Comparison of ENCODE assay signal across 13 mouse cellular contexts in genomic region chr10:128401056-128401455, GRCm38 (mm10). TPM values are rescaled to one million over a fixed set of nuclear protein-coding genes. Genes with fewer than 3 reads are reported as not detected.
DNase-seq lines count a peak whose midpoint lies in the region; ATAC-seq and TF ChIP-seq lines count a peak whose summit lies in the region.
"Had no signal": no experiment of that assay in that cellular context is flagged by ENCODE, and none has a peak within 500 bp of the region (broad histone marks: within the 10 kb centered on the region; RNA-seq: fewer than 3 reads in every experiment).

Gene Slc39a5, minus strand, starts transcription at chr10:128401229.

- DNase-seq in midbrain, embryonic 11.5 days (ENCODE audit: low spot score, missing footprints) = peak; percentile 8
- no peak for DNase-seq in midbrain, embryonic 14.5 days
- peak; percentile 60 to 79 for DNase-seq in kidney, postnatal 25 days
- DNase-seq in heart, adult 8-10 months (ENCODE audit: low spot score) = no peak
- DNase-seq in layer of hippocampus, adult 9-11 months = no peak
- DNase-seq in adipocyte (ENCODE audit: low spot score) = no peak
- DNase-seq: cerebellum, adult 2 months; heart, adult 11 months; heart, postnatal 14 days had no signal

- no peaks in the 10 kb centered on the region for H3K9me3 ChIP-seq in midbrain, embryonic 11.5 days (ENCODE audit: control insufficient read depth, low read length)
- no peaks in the 10 kb centered on the region for H3K9me3 ChIP-seq in midbrain, embryonic 14.5 days (ENCODE audit: control insufficient read depth, low read length)
- H3K9me3 ChIP-seq in intestine, postnatal 0 days (ENCODE audit: control insufficient read depth) = no peaks in the 10 kb centered on the region
- no peaks in the 10 kb centered on the region for H3K9me3 ChIP-seq in stomach, embryonic 15.5 days
- H3K9me3 ChIP-seq: embryonic facial prominence, embryonic 12.5 days; neural tube, embryonic 13.5 days had no signal

- H3K27me3 ChIP-seq in midbrain, embryonic 11.5 days (ENCODE audit: control insufficient read depth, insufficient read depth, low read length) = no peaks in the 10 kb centered on the region
- H3K27me3 ChIP-seq in midbrain, embryonic 14.5 days (ENCODE audit: control insufficient read depth, insufficient read depth, low read length) = no peaks in the 10 kb centered on the region
- no peaks in the 10 kb centered on the region for H3K27me3 ChIP-seq in intestine, postnatal 0 days (replicated peaks; ENCODE audit: control insufficient read depth, insufficient read depth, low read length)
- H3K27me3 ChIP-seq in stomach, embryonic 15.5 days (replicated peaks) = no peaks in the 10 kb centered on the region
- H3K27me3 ChIP-seq: neural tube, embryonic 13.5 days had no signal

- no peak within 1 kb of the TSS for H3K9ac ChIP-seq in midbrain, embryonic 11.5 days (ENCODE audit: low read length)
- no peak within 1 kb of the TSS for H3K9ac ChIP-seq in midbrain, embryonic 14.5 days (replicated peaks; ENCODE audit: low read length)
- H3K9ac ChIP-seq in intestine, postnatal 0 days (ENCODE audit: low read depth, low read length) = peak within 1 kb of the TSS; percentile 40
- H3K9ac ChIP-seq in stomach, embryonic 15.5 days = no peak within 1 kb of the TSS; the same call in 1 of the 2 replicates
- H3K9ac ChIP-seq: embryonic facial prominence, embryonic 12.5 days; neural tube, embryonic 13.5 days had no signal

- H3K4me1 ChIP-seq in midbrain, embryonic 11.5 days (ENCODE audit: control insufficient read depth, insufficient read depth, low read length) = peaks cover 2% of the 10 kb centered on the region; the same call in 1 of the 2 replicates
- H3K4me1 ChIP-seq in midbrain, embryonic 14.5 days (ENCODE audit: control insufficient read depth, insufficient read depth, low read length) = no peaks in the 10 kb centered on the region; the same call in 1 of the 2 replicates
- H3K4me1 ChIP-seq in intestine, postnatal 0 days (replicated peaks; ENCODE audit: control insufficient read depth, insufficient read depth, low read length) = 0 out of 2 replicates have a peak, but pooled peaks cover under 1% of the 10 kb centered on the region
- 0 out of 2 replicates have a peak, but pooled peaks cover 4% of the 10 kb centered on the region for H3K4me1 ChIP-seq in stomach, embryonic 15.5 days

- no peak within 1 kb of the TSS for H3K4me3 ChIP-seq in midbrain, embryonic 11.5 days (ENCODE audit: low read depth, low read length)
- no peak within 1 kb of the TSS for H3K4me3 ChIP-seq in midbrain, embryonic 14.5 days (replicated peaks; ENCODE audit: low read depth, low read length)
- peak within 1 kb of the TSS; percentile 44 for H3K4me3 ChIP-seq in intestine, postnatal 0 days (ENCODE audit: low read depth, low read length)
- peak within 1 kb of the TSS; percentile 20 for H3K4me3 ChIP-seq in stomach, embryonic 15.5 days (replicated peaks)
- H3K4me3 ChIP-seq: embryonic facial prominence, embryonic 12.5 days; neural tube, embryonic 13.5 days had no signal

- ATAC-seq in midbrain, embryonic 11.5 days (ENCODE audit: low FRiP score) = no peak
- no peak for ATAC-seq in midbrain, embryonic 14.5 days (ENCODE audit: low FRiP score, low TSS enrichment)
- peak; percentile 12; the same call in 1 of the 2 replicates for ATAC-seq in intestine, postnatal 0 days
- no peak for ATAC-seq in stomach, embryonic 15.5 days (ENCODE audit: insufficient read depth, low FRiP score, low read depth)

- no peak for TF ChIP-seq CTCF in intestine, postnatal 0 days (IDR thresholded peaks at IDR 0.05; ENCODE audit: low read depth)

- WGBS in midbrain, embryonic 11.5 days = 17% methylated on average over 2 of the region's 2 CpGs
- WGBS in midbrain, embryonic 14.5 days = 17% methylated on average over 2 of the region's 2 CpGs
- WGBS in intestine, postnatal 0 days = 26% methylated on average over 2 of the region's 2 CpGs
- WGBS in stomach, embryonic 15.5 days = 9% methylated on average over 2 of the region's 2 CpGs

- H3K4me2 ChIP-seq in midbrain, embryonic 11.5 days = no peak within 1 kb of the TSS
- no peak within 1 kb of the TSS for H3K4me2 ChIP-seq in midbrain, embryonic 14.5 days (ENCODE audit: low read length)
- H3K4me2 ChIP-seq in intestine, postnatal 0 days (replicated peaks; ENCODE audit: low read depth) = peak within 1 kb of the TSS; percentile 60
- H3K4me2 ChIP-seq in stomach, embryonic 15.5 days = peak within 1 kb of the TSS; percentile 25
- H3K4me2 ChIP-seq: embryonic facial prominence, embryonic 12.5 days; neural tube, embryonic 13.5 days had no signal

- no peak within 1 kb of the TSS for H3K27ac ChIP-seq in midbrain, embryonic 11.5 days (ENCODE audit: low read depth, low read length)
- H3K27ac ChIP-seq in midbrain, embryonic 14.5 days (replicated peaks; ENCODE audit: low read depth, low read length) = no peak within 1 kb of the TSS
- peak within 1 kb of the TSS; percentile 54 for H3K27ac ChIP-seq in intestine, postnatal 0 days (ENCODE audit: low read depth, low read length)
- H3K27ac ChIP-seq in stomach, embryonic 15.5 days = peak within 1 kb of the TSS; percentile 26; the same call in 1 of the 2 replicates
- H3K27ac ChIP-seq: embryonic facial prominence, embryonic 12.5 days; neural tube, embryonic 13.5 days had no signal

- no peaks in the 10 kb centered on the region for H3K36me3 ChIP-seq in midbrain, embryonic 11.5 days (ENCODE audit: control insufficient read depth, insufficient read depth, low read length)
- peaks cover 19% of the 10 kb centered on the region for H3K36me3 ChIP-seq in midbrain, embryonic 14.5 days (ENCODE audit: control insufficient read depth, insufficient read depth, low read length)
- H3K36me3 ChIP-seq in intestine, postnatal 0 days (ENCODE audit: control insufficient read depth, insufficient read depth) = peaks cover 11% of the 10 kb centered on the region; the same call in 1 of the 2 replicates
- 0 out of 2 replicates have a peak, but pooled peaks cover 3% of the 10 kb centered on the region for H3K36me3 ChIP-seq in stomach, embryonic 15.5 days

RNA-seq across cellular contexts. Expression of gene Slc39a5, which starts in this region (rescaled TPM):
- polyA plus RNA-seq in midbrain, embryonic 11.5 days (2014; fragmentation: Nextera tagmentation; extraction: Ambion mirVana) = not detected in 2 replicates
- not detected in 2 replicates for polyA plus RNA-seq in midbrain, embryonic 14.5 days (2014; fragmentation: Nextera tagmentation; extraction: Ambion mirVana)
- polyA plus RNA-seq in intestine, postnatal 0 days (2015; fragmentation: Nextera tagmentation; extraction: Ambion mirVana) = 109 and 114 TPM in 2 replicates
- 34.5 and 39.4 TPM in 2 replicates for polyA plus RNA-seq in stomach, embryonic 15.5 days (2015; fragmentation: Nextera tagmentation; extraction: Ambion mirVana)
- not detected for total RNA-seq in heart, adult 8-10 months (2022)
- total RNA-seq: heart, postnatal 14 days had no signal
- polyA plus RNA-seq: cerebellum, adult 2 months; embryonic facial prominence, embryonic 12.5 days; neural tube, embryonic 13.5 days had no signal

Comparison
In these comparisons a context has a peak if more than half of its experiments do, and no peak if none do; other contexts are left out.
1. RNA of gene Slc39a5 (polyA plus RNA-seq): 109 to 114 TPM in intestine, postnatal 0 days and 34.5 to 39.4 TPM in stomach, embryonic 15.5 days; not detected in midbrain, embryonic 14.5 days and not detected in midbrain, embryonic 11.5 days; every median in the first group is over 10 times any median in the second.
2. Peak in DNase-seq in midbrain, embryonic 11.5 days; RNA of the gene not detected or under 1 TPM.
3. DNase-seq: peak in kidney, postnatal 25 days (2 of 2); none in midbrain, embryonic 14.5 days (single experiment), heart, adult 8-10 months (single experiment), layer of hippocampus, adult 9-11 months (single experiment) and adipocyte (single experiment).
4. H3K27ac ChIP-seq: peak in intestine, postnatal 0 days (single experiment) and stomach, embryonic 15.5 days (single experiment); none in midbrain, embryonic 11.5 days (single experiment) and midbrain, embryonic 14.5 days (single experiment).
5. H3K4me2 ChIP-seq: peak in intestine, postnatal 0 days (single experiment) and stomach, embryonic 15.5 days (single experiment); none in midbrain, embryonic 11.5 days (single experiment) and midbrain, embryonic 14.5 days (single experiment).
6. H3K4me3 ChIP-seq: peak in intestine, postnatal 0 days (single experiment) and stomach, embryonic 15.5 days (single experiment); none in midbrain, embryonic 11.5 days (single experiment) and midbrain, embryonic 14.5 days (single experiment).